Mouse (Mus musculus) midbrain, embryonic 11.5 days (tissue): ENCODE measurements around the gene Dcaf15. TPM values are rescaled to one million over a fixed set of nuclear protein-coding genes. Genes with fewer than 3 reads are reported as not detected.
A peak's percentile ranks its signal among the peaks of the same experiment; 100 is the strongest.

Experiments
- ATAC-seq: fragments of 200-750 bp; cut with Nextera tagmentation; 2 replicates; pipeline ENCODE4 v1.8.0; 2017; ENCODE audit warnings: moderate TSS enrichment, moderate library complexity; ENCODE audit not compliant: low FRiP score
- DNase-seq: peaks from one replicate; pipeline ENCODE4 v3.0.0; 2015; ENCODE audit warnings: low spot score; ENCODE audit errors: missing footprints
- H3K27ac ChIP-seq: fragments of 300-500 bp; sonication (generic); 2 replicates; pipeline ENCODE4 v1.5.1; 2014; ENCODE audit warnings: low read depth, low read length
- H3K27me3 ChIP-seq: fragments of 300-500 bp; sonication (generic); 2 replicates; pipeline ENCODE4 v1.6.1; 2014; ENCODE audit warnings: mild to moderate bottlenecking, low read length, moderate library complexity, mixed read lengths; ENCODE audit not compliant: control insufficient read depth, insufficient read depth
- H3K36me3 ChIP-seq: fragments of 300-500 bp; sonication (generic); 2 replicates; pipeline ENCODE4 v1.6.1; 2014; ENCODE audit warnings: mild to moderate bottlenecking, low read length, moderate library complexity, mixed read lengths; ENCODE audit not compliant: control insufficient read depth, insufficient read depth
- H3K4me1 ChIP-seq: fragments of 300-500 bp; sonication (generic); 2 replicates; pipeline ENCODE4 v1.6.1; 2014; ENCODE audit warnings: low read length; ENCODE audit not compliant: control insufficient read depth, insufficient read depth
- H3K4me2 ChIP-seq: fragments of 300-500 bp; sonication (generic); 2 replicates; pipeline ENCODE4 v1.6.1; 2014; ENCODE audit warnings: mild to moderate bottlenecking, moderate library complexity
- H3K4me3 ChIP-seq: fragments of 300-500 bp; sonication (generic); 2 replicates; pipeline ENCODE4 v1.5.1; 2014; ENCODE audit warnings: low read depth, low read length
- H3K9ac ChIP-seq: fragments of 300-500 bp; sonication (generic); 2 replicates; pipeline ENCODE4 v1.6.1; 2014; ENCODE audit warnings: low read length
- H3K9me3 ChIP-seq: fragments of 300-500 bp; sonication (generic); 2 replicates; pipeline ENCODE4 v1.6.1; 2016; ENCODE audit warnings: low read length; ENCODE audit not compliant: control insufficient read depth
- WGBS: fragments of 180-500 bp; shearing (Covaris S2); extraction: QIAGEN DNeasy Blood & Tissue Kit; methylation state at CpG from one replicate; pipeline ENCODE4 v1.1.7; 2014; 5-methylcytosine and 5-hydroxymethylcytosine counted together
- polyA plus RNA-seq: library from polyadenylated mRNA; unstranded; fragments of >200 nt; fragmentation: Nextera tagmentation; extraction: Ambion mirVana; gene quantifications from 2 replicates; pipeline ENCODE4 v1.2.1, GENCODE M21; 2014

The Dcaf15 gene
- polyA plus RNA-seq, 1 experiment from 2014 or later: 14.3 TPM

DNA sequence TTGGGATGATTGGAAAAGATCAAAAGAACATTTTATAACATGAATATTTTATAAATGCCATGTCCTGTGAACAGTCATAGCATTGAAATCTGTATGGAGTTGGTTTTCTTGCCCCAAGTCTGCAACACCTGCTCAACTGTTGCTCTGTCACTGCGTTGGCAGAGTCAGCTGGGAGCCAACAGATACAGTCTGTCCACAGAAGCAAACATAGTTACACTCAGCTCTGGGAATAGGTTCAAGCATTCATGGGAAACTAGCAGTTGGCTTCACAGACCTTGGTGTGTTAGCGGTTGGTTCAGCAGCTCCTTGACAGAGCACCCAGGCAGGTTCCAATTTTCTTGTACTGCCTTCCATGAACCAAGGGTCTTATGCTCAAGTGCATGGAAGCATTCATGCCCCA is 33.9 kb downstream of the Dcaf15 start:
- Histone ChIP-seq H3K4me1 (peaks cover 23% of the 10 kb centered on the region), H3K9ac (no peak overlapping the region)

DNA sequence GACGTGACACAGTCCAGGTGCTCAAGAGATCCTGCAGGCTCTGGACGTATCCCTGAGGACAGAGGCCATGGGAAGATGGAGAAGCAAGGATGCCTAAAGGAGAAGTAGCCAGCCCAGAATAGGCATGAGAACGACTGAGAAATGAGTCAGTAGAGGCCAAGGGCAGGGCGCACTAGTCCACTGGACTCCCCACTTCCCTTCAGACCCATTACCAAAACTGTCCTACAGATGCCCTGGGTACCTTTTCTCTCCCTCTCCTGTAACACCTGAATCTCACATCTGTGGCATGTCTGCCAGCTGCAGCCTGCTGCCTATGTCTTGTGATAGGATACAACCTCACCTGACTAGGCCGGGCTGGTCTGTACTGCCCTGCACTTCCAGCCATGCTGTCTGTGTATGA is 34.3 kb downstream of the Dcaf15 start:
- Histone ChIP-seq H3K36me3 (no peaks in the 10 kb centered on the region), H3K9ac (no peak overlapping the region), H3K4me3 (no peak overlapping the region), H3K27ac (no peak overlapping the region), H3K9me3 (no peaks in the 10 kb centered on the region), H3K4me2 (no peak overlapping the region), H3K4me1 (peaks cover 23% of the 10 kb centered on the region), H3K27me3 (no peaks in the 10 kb centered on the region)
- 85% methylated on average over 5 of the region's 5 CpGs for WGBS
- ATAC-seq (no peak), DNase-seq (no peak)

More for the DNA sequence above, 33.9 kb downstream of the Dcaf15 start:
- H3K27ac ChIP-seq: no peak overlapping the region
- ATAC-seq (no peak), DNase-seq (no peak)
- H3K27me3 ChIP-seq: no peaks in the 10 kb centered on the region
- no peaks in the 10 kb centered on the region for H3K9me3 ChIP-seq
- no peak overlapping the region for H3K4me2 ChIP-seq
- WGBS: 94% methylated on average over 2 of the region's 2 CpGs
- H3K36me3 ChIP-seq: no peaks in the 10 kb centered on the region
- no peak overlapping the region for H3K4me3 ChIP-seq

- Histone ChIP-seq H3K9ac (no peak overlapping the region), H3K27me3 (no peaks in the 10 kb centered on the region), H3K27ac (no peak overlapping the region), H3K9me3 (no peaks in the 10 kb centered on the region), H3K4me2 (no peak overlapping the region), H3K4me3 (no peak overlapping the region), H3K36me3 (no peaks in the 10 kb centered on the region), H3K4me1 (peaks cover 23% of the 10 kb centered on the region)
- WGBS: 64% methylated on average over 2 of the region's 2 CpGs
- ATAC-seq (no peak), DNase-seq (no peak)
Measured at GRCm38 (mm10) chr8:84069750-84070149, 34.8 kb downstream of the Dcaf15 start.

GRCm38 (mm10) chr8:84069169-84069568 is 35.4 kb downstream of the Dcaf15 start:
- H3K36me3 ChIP-seq: no peaks in the 10 kb centered on the region
- H3K9me3 ChIP-seq: no peaks in the 10 kb centered on the region
- H3K4me2 ChIP-seq: no peak overlapping the region
- H3K4me1 ChIP-seq: peaks cover 23% of the 10 kb centered on the region
- H3K4me3 ChIP-seq: no peak overlapping the region
- H3K27me3 ChIP-seq: no peaks in the 10 kb centered on the region
- WGBS: 55% methylated on average over 1 of the region's 1 CpGs
- no peak for DNase-seq
- no peak overlapping the region for H3K27ac ChIP-seq
- H3K9ac ChIP-seq: no peak overlapping the region
- ATAC-seq: no peak

GRCm38 (mm10) chr8:84068316-84069035 is 36.1 kb downstream of the Dcaf15 start:
- H3K4me1 ChIP-seq: peaks cover 20% of the 10 kb centered on the region

DNA sequence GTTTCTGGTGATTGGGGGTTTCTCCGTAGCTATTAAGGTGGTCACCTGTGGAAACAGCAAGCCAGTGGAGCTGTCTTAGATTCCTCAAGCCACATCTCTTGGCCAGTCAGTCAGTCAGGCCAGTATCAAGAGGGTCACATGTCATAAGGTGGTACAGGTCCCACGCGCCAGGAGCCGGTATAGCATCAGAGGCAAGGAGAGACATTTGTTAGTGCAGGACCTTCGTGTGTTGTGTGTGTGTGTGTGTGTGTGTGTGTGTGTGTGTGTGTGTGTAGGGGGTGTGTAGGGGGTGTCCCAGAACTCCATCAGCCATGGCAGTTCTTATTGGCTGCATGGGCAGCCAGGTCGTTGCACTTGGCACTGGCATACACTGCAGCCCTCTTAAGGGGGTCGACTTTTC is 36.7 kb downstream of the Dcaf15 start:
- H3K27ac ChIP-seq: no peak overlapping the region
- no peaks in the 10 kb centered on the region for H3K27me3 ChIP-seq
- no peaks in the 10 kb centered on the region for H3K9me3 ChIP-seq
- DNase-seq (no peak), ATAC-seq (no peak)
- H3K36me3 ChIP-seq: no peaks in the 10 kb centered on the region
- H3K4me2 ChIP-seq: peak overlapping the region; percentile 37
- H3K4me1 ChIP-seq: peaks cover 15% of the 10 kb centered on the region
- WGBS: 84% methylated on average over 7 of the region's 7 CpGs
- H3K9ac ChIP-seq: no peak overlapping the region
- H3K4me3 ChIP-seq: no peak overlapping the region

More at GRCm38 (mm10) chr8:84068316-84069035, 36.1 kb downstream of the Dcaf15 start:
- Histone ChIP-seq H3K9me3 (no peaks in the 10 kb centered on the region), H3K27me3 (no peaks in the 10 kb centered on the region), H3K4me2 (no peak overlapping the region), H3K27ac (no peak overlapping the region), H3K9ac (no peak overlapping the region), H3K36me3 (no peaks in the 10 kb centered on the region), H3K4me3 (no peak overlapping the region)
- WGBS: 79% methylated on average over 12 of the region's 12 CpGs
- DNase-seq: no peak
- ATAC-seq: no peak

GRCm38 (mm10) chr8:84067047-84067573 is 37.5 kb downstream of the Dcaf15 start:
- Histone ChIP-seq H3K36me3 (no peaks in the 10 kb centered on the region), H3K4me2 (peak overlapping the region; percentile 37), H3K27me3 (no peaks in the 10 kb centered on the region), H3K4me1 (peaks cover 15% of the 10 kb centered on the region), H3K4me3 (peak overlapping the region; percentile 95), H3K27ac (peak overlapping the region; percentile 95), H3K9ac (peak overlapping the region; percentile 87), H3K9me3 (no peaks in the 10 kb centered on the region)
- under 1% methylated on average over 49 of the region's 58 CpGs for WGBS
- peak; percentile 99 for DNase-seq
- peak; percentile 75 for ATAC-seq

- peak; percentile 99 for DNase-seq
- no peaks in the 10 kb centered on the region for H3K9me3 ChIP-seq
- H3K27ac ChIP-seq: peak within 1 kb of the TSS; percentile 95
- H3K4me3 ChIP-seq: peak within 1 kb of the TSS; percentile 95
- H3K4me1 ChIP-seq: peaks cover 15% of the 10 kb centered on the region
- no peaks in the 10 kb centered on the region for H3K36me3 ChIP-seq
- H3K9ac ChIP-seq: peak within 1 kb of the TSS; percentile 87
- no peaks in the 10 kb centered on the region for H3K27me3 ChIP-seq
- H3K4me2 ChIP-seq: peak within 1 kb of the TSS; percentile 68
- WGBS: under 1% methylated on average over 51 of the region's 51 CpGs
- peak; percentile 98 for ATAC-seq
Measured at GRCm38 (mm10) chr8:84066291-84066930, 38.2 kb downstream of the Dcaf15 start, which contains the start of gene Rfx1. TSS of gene Rfx1 (plus strand) at chr8:84066834.

- ATAC-seq (no peak), DNase-seq (no peak)
- H3K27ac ChIP-seq: peak overlapping the region; percentile 30; the same call in 1 of the 2 replicates
- H3K27me3 ChIP-seq: no peaks in the 10 kb centered on the region
- peak overlapping the region; percentile 68 for H3K4me2 ChIP-seq
- peak overlapping the region; percentile 66 for H3K9ac ChIP-seq
- peaks cover 15% of the 10 kb centered on the region for H3K4me1 ChIP-seq
- no peaks in the 10 kb centered on the region for H3K9me3 ChIP-seq
- 30% methylated on average over 5 of the region's 5 CpGs for WGBS
- no peaks in the 10 kb centered on the region for H3K36me3 ChIP-seq
- H3K4me3 ChIP-seq: peak overlapping the region; percentile 95
Measured at GRCm38 (mm10) chr8:84065457-84066072, 39.0 kb downstream of the Dcaf15 start.
